Mouse (Mus musculus): ENCODE measurements around the gene Cbfa2t3. TPM values are rescaled to one million over a fixed set of nuclear protein-coding genes. Genes with fewer than 3 reads are reported as not detected.

Gene Cbfa2t3
- total RNA-seq, 2 experiments from 2014 or later, result 1.5 to 16.8 TPM

- ATAC-seq (replicated peaks; ENCODE audit: low FRiP score, poor library complexity, severe bottlenecking), result peak; percentile 49
Measured at GRCm38 (mm10) chr8:122697181-122697581, 1.7 kb downstream of the Cbfa2t3 start.

- ATAC-seq (replicated peaks; ENCODE audit: low FRiP score, poor library complexity, severe bottlenecking), result no peak
Measured at GRCm38 (mm10) chr8:122695438-122696042, 3.4 kb downstream of the Cbfa2t3 start.

GRCm38 (mm10) chr8:122692152-122692551 is 6.8 kb downstream of the Cbfa2t3 start:
- no peak for ATAC-seq (replicated peaks; ENCODE audit: low FRiP score, poor library complexity, severe bottlenecking)

GRCm38 (mm10) chr8:122691018-122691417 is 7.9 kb downstream of the Cbfa2t3 start:
- ATAC-seq (replicated peaks; ENCODE audit: low FRiP score, poor library complexity, severe bottlenecking), result no peak

- ATAC-seq (replicated peaks; ENCODE audit: low FRiP score, poor library complexity, severe bottlenecking), result no peak
Measured at GRCm38 (mm10) chr8:122689315-122689714, 9.6 kb downstream of the Cbfa2t3 start.

- ATAC-seq (replicated peaks; ENCODE audit: low FRiP score, poor library complexity, severe bottlenecking), result no peak
Measured at GRCm38 (mm10) chr8:122686879-122687278, 12.0 kb downstream of the Cbfa2t3 start.

- ATAC-seq (replicated peaks; ENCODE audit: low FRiP score, poor library complexity, severe bottlenecking), result peak; percentile 92
Measured at GRCm38 (mm10) chr8:122685097-122685861, 13.6 kb downstream of the Cbfa2t3 start.

GRCm38 (mm10) chr8:122682820-122683219 is 16.1 kb downstream of the Cbfa2t3 start:
- ATAC-seq (replicated peaks; ENCODE audit: low FRiP score, poor library complexity, severe bottlenecking), result no peak

- ATAC-seq (replicated peaks; ENCODE audit: low FRiP score, poor library complexity, severe bottlenecking), result no peak
Measured at GRCm38 (mm10) chr8:122680171-122680570, 18.7 kb downstream of the Cbfa2t3 start.

GRCm38 (mm10) chr8:122679325-122679920 is 19.5 kb downstream of the Cbfa2t3 start:
- ATAC-seq (replicated peaks; ENCODE audit: low FRiP score, poor library complexity, severe bottlenecking), result no peak

- ATAC-seq (replicated peaks; ENCODE audit: low FRiP score, poor library complexity, severe bottlenecking), result no peak
Measured at GRCm38 (mm10) chr8:122678896-122679210, 20.1 kb downstream of the Cbfa2t3 start.

GRCm38 (mm10) chr8:122678061-122678895 is 20.6 kb downstream of the Cbfa2t3 start:
- ATAC-seq (replicated peaks; ENCODE audit: low FRiP score, poor library complexity, severe bottlenecking), result peak; percentile 63

- no peak for ATAC-seq (replicated peaks; ENCODE audit: low FRiP score, poor library complexity, severe bottlenecking)
Measured at GRCm38 (mm10) chr8:122677481-122678021, 21.4 kb downstream of the Cbfa2t3 start.

- ATAC-seq (replicated peaks; ENCODE audit: low FRiP score, poor library complexity, severe bottlenecking), result no peak
Measured at GRCm38 (mm10) chr8:122676621-122677480, 22.1 kb downstream of the Cbfa2t3 start.

- no peak for ATAC-seq (replicated peaks; ENCODE audit: low FRiP score, poor library complexity, severe bottlenecking)
Measured at GRCm38 (mm10) chr8:122675596-122676420, 23.1 kb downstream of the Cbfa2t3 start.

GRCm38 (mm10) chr8:122674999-122675398 is 23.9 kb downstream of the Cbfa2t3 start:
- ATAC-seq (replicated peaks; ENCODE audit: low FRiP score, poor library complexity, severe bottlenecking), result no peak

- no peak for ATAC-seq (replicated peaks; ENCODE audit: low FRiP score, poor library complexity, severe bottlenecking)
Measured at GRCm38 (mm10) chr8:122673989-122674388, 24.9 kb downstream of the Cbfa2t3 start.

GRCm38 (mm10) chr8:122671894-122672293 is 27.0 kb downstream of the Cbfa2t3 start:
- no peak for ATAC-seq (replicated peaks; ENCODE audit: low FRiP score, poor library complexity, severe bottlenecking)

All from erythroid progenitor cell, adult 5-6 weeks (primary cell).